Mouse (Mus musculus): ENCODE data around the gene Tnip3. TPM values are rescaled to one million over a fixed set of nuclear protein-coding genes. Genes with fewer than 3 reads are reported as not detected.

The Tnip3 gene
- polyA plus RNA-seq, 1 experiment from 2014 or later = 3.2 TPM

Other genes starting within 250 kb of the Tnip3 start
- gene C130060K24Rik, start 144.2 kb upstream of the Tnip3 start, polyA plus RNA-seq (2015; fragmentation: Nextera tagmentation; extraction: Ambion mirVana) = 0.28 and 0.50 TPM in 2 replicates
- gene Ndnf, start 146.3 kb downstream of the Tnip3 start, polyA plus RNA-seq (2015; fragmentation: Nextera tagmentation; extraction: Ambion mirVana) = 68.0 and 78.5 TPM in 2 replicates